Mouse (Mus musculus) small intestine, adult 2 months (tissue): ENCODE measurements around the gene Ulk4. TPM values are rescaled to one million over a fixed set of nuclear protein-coding genes. Genes with fewer than 3 reads are reported as not detected.

ENCODE experiments used
- H3K27ac ChIP-seq: fragments of 200-500 bp; 2 replicates; pipeline ENCODE4 v1.5.1; 2012; ENCODE audit warnings: low read depth, low read length, control low read depth, inconsistent platforms; ENCODE audit not compliant: insufficient read depth
- H3K27me3 ChIP-seq: fragments of 200-500 bp; 2 replicates; pipeline ENCODE4 v1.6.1; 2012; ENCODE audit warnings: mild to moderate bottlenecking, moderate library complexity, low read length, inconsistent platforms; ENCODE audit not compliant: control insufficient read depth, insufficient read depth
- H3K36me3 ChIP-seq: fragments of 200-500 bp; 2 replicates; pipeline ENCODE4 v1.6.1; 2012; ENCODE audit warnings: mild to moderate bottlenecking, low read length, control low read depth, inconsistent platforms; ENCODE audit not compliant: control insufficient read depth, insufficient read depth
- H3K4me1 ChIP-seq: fragments of 200-500 bp; 2 replicates; pipeline ENCODE4 v1.6.1; 2012; ENCODE audit warnings: low read length, inconsistent platforms, mixed read lengths; ENCODE audit not compliant: control insufficient read depth, insufficient read depth, insufficient read length
- H3K4me3 ChIP-seq: fragments of 200-500 bp; 2 replicates; pipeline ENCODE4 v1.5.1; 2012; ENCODE audit warnings: low read depth, mild to moderate bottlenecking, control low read depth, inconsistent platforms, low read length, moderate library complexity
- CTCF ChIP-seq: fragments of 200-500 bp; IDR thresholded peaks from 2 replicates; pipeline ENCODE4 v1.5.1; 2012; ENCODE audit warnings: low read depth, mild to moderate bottlenecking, control low read depth, inconsistent platforms, low read length, moderate library complexity, mixed read lengths; ENCODE audit not compliant: insufficient replicate concordance, insufficient read length; ENCODE audit errors: extremely low read depth
- POLR2A ChIP-seq: fragments of 200-500 bp; IDR thresholded peaks from 2 replicates; pipeline ENCODE4 v1.6.1; 2012; ENCODE audit warnings: low read depth, mild to moderate bottlenecking, control low read depth, inconsistent platforms, low read length, moderate library complexity
- WGBS: fragments of 180-500 bp; shearing (Covaris S2); methylation state at CpG from one replicate; pipeline ENCODE4 v1.1.7; 2018; 5-methylcytosine and 5-hydroxymethylcytosine counted together
- polyA plus RNA-seq: library from polyadenylated mRNA; depleted of rRNA; stranded (reverse); fragments of >200 nt; gene quantifications from 2 replicates; pipeline ENCODE4 v1.2.3, GENCODE M21; 2012

Ulk4 gene
- polyA plus RNA-seq, 1 experiment = 0.65 TPM

- H3K36me3 ChIP-seq = no peaks in the 10 kb centered on the region
- TF ChIP-seq CTCF (no peak), POLR2A (no peak)
- WGBS = 76% methylated on average over 5 of the region's 5 CpGs
Measured at GRCm38 (mm10) chr9:121279216-121279615, 2.2 kb upstream of the Ulk4 start.

GRCm38 (mm10) chr9:121276745-121277117 is 266 bp downstream of the Ulk4 start:
- H3K4me3 ChIP-seq = peak overlapping the region; percentile 78

More at GRCm38 (mm10) chr9:121279216-121279615, 2.2 kb upstream of the Ulk4 start:
- H3K4me1 ChIP-seq = peaks cover 2% of the 10 kb centered on the region; the same call in 1 of the 2 replicates
- H3K27me3 ChIP-seq = no peaks in the 10 kb centered on the region
- H3K27ac ChIP-seq = no peak overlapping the region
- H3K4me3 ChIP-seq = no peak overlapping the region

DNA sequence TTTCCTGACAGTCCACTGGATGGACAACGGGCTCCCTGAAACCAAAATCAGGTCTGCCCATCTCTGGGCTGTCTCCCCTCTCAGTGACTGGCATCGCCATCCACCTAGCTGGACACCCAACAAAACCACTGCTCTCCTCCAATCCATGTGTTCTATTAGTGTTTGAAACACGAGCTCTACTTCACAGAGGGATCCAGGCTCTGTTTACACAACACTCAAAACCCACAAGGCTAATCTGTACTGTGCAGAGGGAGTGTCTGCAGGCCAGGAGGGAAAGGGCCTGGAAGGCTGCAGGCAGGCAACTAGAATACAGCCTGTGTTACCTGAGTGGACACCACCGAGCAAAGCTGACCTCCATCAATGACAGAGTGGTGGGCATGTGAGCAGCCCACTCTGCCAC is 5.4 kb downstream of the Ulk4 start:
- Histone ChIP-seq H3K27me3 (no peaks in the 10 kb centered on the region), H3K36me3 (no peaks in the 10 kb centered on the region), H3K4me3 (no peak overlapping the region), H3K4me1 (no peaks in the 10 kb centered on the region), H3K27ac (no peak overlapping the region)
- WGBS = 47% methylated on average over 4 of the region's 4 CpGs
- TF ChIP-seq CTCF = no peak
- no peak for TF ChIP-seq POLR2A

More at GRCm38 (mm10) chr9:121276745-121277117, 266 bp downstream of the Ulk4 start:
- Histone ChIP-seq H3K36me3 (no peaks in the 10 kb centered on the region), H3K4me1 (peaks cover 2% of the 10 kb centered on the region; the same call in 1 of the 2 replicates), H3K27ac (no peak overlapping the region), H3K27me3 (no peaks in the 10 kb centered on the region)
- WGBS = 14% methylated on average over 15 of the region's 15 CpGs
- TF ChIP-seq CTCF (no peak), POLR2A (no peak)

GRCm38 (mm10) chr9:121271149-121271548 is 5.8 kb downstream of the Ulk4 start:
- no peak overlapping the region for H3K27ac ChIP-seq
- H3K4me1 ChIP-seq = no peaks in the 10 kb centered on the region
- H3K36me3 ChIP-seq = no peaks in the 10 kb centered on the region
- no peak overlapping the region for H3K4me3 ChIP-seq
- no peak for TF ChIP-seq CTCF
- TF ChIP-seq POLR2A = no peak
- H3K27me3 ChIP-seq = no peaks in the 10 kb centered on the region
- WGBS = 82% methylated on average over 1 of the region's 1 CpGs

GRCm38 (mm10) chr9:121265307-121265706 is 11.7 kb downstream of the Ulk4 start:
- H3K4me1 ChIP-seq = no peaks in the 10 kb centered on the region
- H3K4me3 ChIP-seq = no peak overlapping the region
- H3K36me3 ChIP-seq = no peaks in the 10 kb centered on the region
- no peak overlapping the region for H3K27ac ChIP-seq
- TF ChIP-seq POLR2A (no peak), CTCF (no peak)
- H3K27me3 ChIP-seq = no peaks in the 10 kb centered on the region
- WGBS = 40% methylated on average over 10 of the region's 10 CpGs

GRCm38 (mm10) chr9:121257106-121257505 is 19.9 kb downstream of the Ulk4 start:
- WGBS = 84% methylated on average over 9 of the region's 9 CpGs
- no peak overlapping the region for H3K27ac ChIP-seq

DNA sequence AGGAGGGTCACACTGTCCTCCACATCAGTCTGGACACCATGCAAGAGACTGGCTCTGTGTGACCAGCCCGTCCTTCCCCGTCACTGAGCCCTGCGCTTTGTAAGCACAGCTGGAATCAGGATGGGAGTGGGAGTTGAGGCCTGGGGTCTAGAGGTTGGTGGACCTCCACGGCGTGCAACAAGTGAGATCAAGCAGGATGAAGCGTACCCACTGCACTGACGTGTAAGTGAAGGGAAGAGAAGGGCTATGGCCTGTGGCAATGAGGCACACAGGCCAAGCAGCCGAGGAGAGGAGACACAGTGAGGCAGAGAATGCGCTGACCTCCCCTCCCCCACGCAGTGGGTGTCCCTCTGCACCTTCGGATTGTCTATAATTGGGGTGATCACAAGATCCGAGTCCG is 22.2 kb downstream of the Ulk4 start:
- Histone ChIP-seq H3K4me3 (no peak overlapping the region), H3K36me3 (no peaks in the 10 kb centered on the region), H3K4me1 (no peaks in the 10 kb centered on the region), H3K27ac (no peak overlapping the region), H3K27me3 (no peaks in the 10 kb centered on the region)
- TF ChIP-seq POLR2A = no peak
- no peak for TF ChIP-seq CTCF
- 95% methylated on average over 13 of the region's 13 CpGs for WGBS

More at GRCm38 (mm10) chr9:121257106-121257505, 19.9 kb downstream of the Ulk4 start:
- Histone ChIP-seq H3K4me1 (no peaks in the 10 kb centered on the region), H3K36me3 (no peaks in the 10 kb centered on the region), H3K27me3 (no peaks in the 10 kb centered on the region), H3K4me3 (no peak overlapping the region)
- TF ChIP-seq CTCF (no peak), POLR2A (no peak)
